Mouse (Mus musculus) heart, postnatal 4 days (tissue): ENCODE measurements around the gene B3galt1. TPM values are rescaled to one million over a fixed set of nuclear protein-coding genes. Genes with fewer than 3 reads are reported as not detected.

ENCODE experiments used
- DNase-seq: peaks from one replicate; pipeline ENCODE4 v3.0.0; 2021
- microRNA-seq, 2 experiments: library from miRNA; unstranded; fragments of <30 nt; microRNA quantifications; one replicate each; pipeline ENCODE4 v1.2.0; 2021 to 2022
- total RNA-seq, 2 experiments: library from RNA; stranded (reverse); gene quantifications; 2 replicates each; pipeline ENCODE4 v1.2.3; 2021

Gene B3galt1
- total RNA-seq, 2 experiments from 2014 or later: 6.6 to 6.7 TPM

- no peak for DNase-seq
These were observed 495.7 kb downstream of the B3galt1 start for GRCm38 (mm10) chr2:68061341-68061740.

DNA sequence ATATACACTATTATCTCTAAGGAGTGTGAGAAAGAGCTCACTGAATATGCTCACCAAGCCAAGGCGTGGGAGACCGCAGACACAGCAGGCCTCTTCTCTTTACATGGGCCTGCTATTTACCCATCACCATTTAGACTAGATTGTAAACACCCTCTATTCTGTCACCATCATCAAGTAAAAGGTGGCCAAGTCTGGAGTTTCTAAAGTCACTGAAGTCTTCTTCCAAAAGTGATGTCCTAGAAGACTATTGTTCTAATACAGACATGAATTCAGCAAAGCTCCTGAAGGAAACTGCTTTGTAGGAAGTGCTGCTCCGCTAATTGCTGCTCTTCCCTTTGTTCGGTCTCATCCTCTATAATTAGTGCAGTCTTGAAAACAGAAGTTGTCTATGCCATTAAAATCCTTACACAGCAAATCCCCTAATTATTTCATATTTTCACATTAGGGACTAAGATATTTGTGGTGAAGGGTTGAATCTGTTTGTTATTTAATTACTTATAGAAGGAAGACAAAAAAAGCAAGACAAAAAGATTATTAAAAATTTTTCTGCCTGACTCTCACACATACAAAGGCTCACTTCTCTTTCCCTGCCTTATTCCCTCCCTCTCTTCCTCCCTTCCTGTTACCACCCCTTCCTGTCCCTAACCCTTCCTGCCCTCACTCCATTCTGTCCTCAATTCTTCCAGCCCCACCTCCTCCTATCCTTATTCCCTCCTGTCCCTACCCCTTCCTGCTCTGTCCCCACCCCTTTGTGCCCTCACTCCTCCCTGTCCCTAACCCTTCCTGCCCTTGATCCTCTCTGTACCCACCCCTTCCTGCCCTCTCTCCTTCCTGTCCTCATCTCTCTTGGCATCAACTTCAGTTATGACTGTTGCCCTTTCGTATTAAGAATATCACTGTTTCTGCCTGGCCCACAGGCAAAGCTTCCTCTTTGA lies 514.0 kb downstream of the B3galt1 start:
- no peak for DNase-seq

- no peak for DNase-seq
These were observed 515.2 kb downstream of the B3galt1 start for GRCm38 (mm10) chr2:68080872-68081280.

GRCm38 (mm10) chr2:68084483-68084882 lies 518.8 kb downstream of the B3galt1 start:
- no peak for DNase-seq

DNA sequence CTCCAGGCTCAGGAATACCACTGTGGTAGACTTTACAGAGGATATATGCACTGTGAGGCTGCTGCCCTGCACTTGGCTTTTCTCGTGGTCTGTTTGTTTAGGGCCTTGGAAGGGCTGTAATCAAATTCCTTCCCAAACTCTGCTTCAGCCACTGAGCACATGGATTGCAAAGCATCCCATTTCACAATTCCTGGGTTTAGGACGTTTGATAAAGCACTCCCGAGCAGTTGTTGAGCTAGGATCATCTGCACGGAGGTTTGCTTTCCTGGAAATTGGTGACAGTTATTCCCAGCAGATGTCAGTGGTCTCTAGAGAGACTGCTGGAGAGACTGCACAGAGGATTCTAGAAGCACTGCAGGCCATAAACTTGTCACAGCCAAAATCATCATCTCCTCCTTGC lies 520.4 kb downstream of the B3galt1 start:
- DNase-seq: no peak

DNA sequence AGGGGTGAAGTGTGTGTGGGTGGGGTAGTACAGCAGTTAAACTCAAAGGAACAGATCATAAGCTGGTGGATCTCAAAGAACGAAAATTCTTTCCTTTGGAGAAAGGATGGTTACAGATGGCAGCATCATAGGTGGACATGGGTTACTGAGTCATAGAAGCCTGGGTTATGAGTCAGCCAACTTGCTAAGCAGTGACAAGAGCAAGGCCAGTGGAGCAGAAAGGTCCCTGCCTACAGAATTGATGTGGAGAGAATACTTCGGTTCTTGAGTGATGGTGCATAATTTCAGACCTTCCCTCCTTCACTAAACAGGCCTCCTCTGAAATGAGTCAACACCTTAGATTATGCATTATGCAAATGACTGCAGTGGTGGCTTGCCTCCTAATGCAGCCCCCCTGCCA lies 525.9 kb downstream of the B3galt1 start:
- no peak for DNase-seq

GRCm38 (mm10) chr2:68104641-68105040 lies 539.0 kb downstream of the B3galt1 start:
- no peak for DNase-seq

- DNase-seq: no peak
These were observed 552.4 kb downstream of the B3galt1 start for GRCm38 (mm10) chr2:68118076-68118475.

DNA sequence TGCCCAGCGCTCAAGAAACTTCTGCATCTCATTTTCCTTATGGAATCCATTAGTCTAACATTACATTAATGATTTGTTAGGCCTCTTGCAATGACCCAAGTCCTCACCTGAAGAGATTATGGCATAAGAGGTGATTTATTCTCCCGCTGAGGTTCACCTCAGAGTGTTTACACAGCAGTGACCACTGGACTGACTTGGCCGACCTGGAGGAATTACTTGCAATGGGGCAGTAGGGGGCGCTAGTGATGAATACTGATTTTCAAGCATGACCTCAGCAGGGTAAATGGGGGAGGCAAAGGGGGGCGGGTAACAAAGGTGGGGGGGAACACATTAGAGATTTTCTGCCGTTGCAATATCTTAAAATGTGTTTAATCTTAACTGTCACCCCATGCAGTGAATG lies 559.1 kb downstream of the B3galt1 start:
- peak; percentile 21 for DNase-seq

- DNase-seq: no peak
These were observed 575.4 kb downstream of the B3galt1 start for GRCm38 (mm10) chr2:68141094-68141493.

GRCm38 (mm10) chr2:68143292-68143691 lies 577.6 kb downstream of the B3galt1 start:
- no peak for DNase-seq

DNA sequence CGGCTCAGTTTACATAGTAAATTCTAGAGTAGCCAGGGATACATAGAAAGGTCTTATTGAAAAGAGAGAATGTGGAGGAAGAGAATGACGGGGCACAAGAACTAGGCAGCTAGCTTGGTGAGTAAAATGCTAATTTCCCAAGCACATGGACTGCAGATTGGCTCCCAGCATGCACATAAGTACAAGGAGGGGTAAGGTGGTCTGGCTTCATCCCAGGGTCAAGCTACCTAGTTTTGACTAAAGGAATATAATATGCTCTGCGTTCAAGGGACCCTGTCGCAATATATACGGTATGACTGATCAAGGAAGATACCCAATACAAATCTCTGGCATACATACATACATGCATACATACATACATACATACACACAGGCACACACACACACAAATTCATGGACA lies 594.1 kb downstream of the B3galt1 start:
- no peak for DNase-seq

DNA sequence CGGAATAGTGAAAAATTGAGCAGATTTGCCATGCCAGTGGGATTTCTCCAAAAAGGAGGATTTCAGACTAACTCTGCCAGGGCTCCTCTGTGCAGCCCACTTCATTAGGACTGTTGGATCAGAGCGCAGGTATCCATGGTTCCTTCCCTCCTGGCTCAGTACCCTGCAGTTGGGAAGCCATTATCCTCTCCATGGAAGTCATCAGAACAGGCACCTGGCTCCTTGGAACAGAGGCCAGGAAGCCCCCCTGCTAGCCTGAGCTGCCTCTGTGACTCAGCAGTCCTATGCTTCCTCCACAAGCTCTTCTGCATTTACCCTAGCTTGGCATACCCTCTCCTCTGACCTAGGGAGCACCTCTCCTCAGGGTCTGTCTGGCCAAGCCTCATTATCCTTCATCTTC lies 594.9 kb downstream of the B3galt1 start:
- DNase-seq: no peak

DNA sequence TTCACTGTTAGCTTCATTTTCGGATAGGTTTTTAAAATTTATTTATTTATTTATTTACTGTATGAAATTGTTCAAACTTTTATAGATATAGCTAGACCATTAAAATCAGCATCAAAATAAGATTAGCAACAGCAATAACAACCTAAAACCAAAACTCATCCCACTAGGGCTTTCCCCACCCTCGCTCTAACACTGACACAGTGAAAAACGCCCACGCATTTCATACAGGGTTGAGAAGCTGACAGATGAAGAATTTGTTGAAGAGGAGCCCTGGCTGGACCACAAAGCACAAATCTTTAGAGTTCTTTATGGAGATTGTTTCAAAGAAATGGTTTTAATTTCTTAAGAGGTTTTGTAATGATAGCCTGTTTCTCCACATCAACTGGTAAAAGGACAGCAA lies 596.3 kb downstream of the B3galt1 start:
- no peak for DNase-seq

GRCm38 (mm10) chr2:68171306-68171705 lies 605.6 kb downstream of the B3galt1 start:
- no peak for DNase-seq

Small RNA genes lying within 50 kb of the gene (microRNA-seq; reads per million reads assigned to microRNA genes)
- 0 reads per million in 2 experiments for gene Mir6335
- 0.69 to 3.1 reads per million in 2 experiments for gene Mir7224

Other genes with a start within 250 kb of the B3galt1 start
- gene Gm21830, start 152.1 kb upstream of the B3galt1 start, total RNA-seq: not detected
- gene Gm26727, start 132.7 kb upstream of the B3galt1 start, total RNA-seq: not detected
- 10 to 100 TPM; 36.4 to 37.8 TPM for gene Xirp2, start 119.9 kb upstream of the B3galt1 start, total RNA-seq